Mouse (Mus musculus) retina, embryonic 14.5 days (tissue): ENCODE results near the gene Depp1.

Experiments
- DNase-seq: peaks from one replicate; pipeline ENCODE4 v3.0.0-alpha.2; 2015; ENCODE audit warnings: low spot score

Gene Depp1

DNA sequence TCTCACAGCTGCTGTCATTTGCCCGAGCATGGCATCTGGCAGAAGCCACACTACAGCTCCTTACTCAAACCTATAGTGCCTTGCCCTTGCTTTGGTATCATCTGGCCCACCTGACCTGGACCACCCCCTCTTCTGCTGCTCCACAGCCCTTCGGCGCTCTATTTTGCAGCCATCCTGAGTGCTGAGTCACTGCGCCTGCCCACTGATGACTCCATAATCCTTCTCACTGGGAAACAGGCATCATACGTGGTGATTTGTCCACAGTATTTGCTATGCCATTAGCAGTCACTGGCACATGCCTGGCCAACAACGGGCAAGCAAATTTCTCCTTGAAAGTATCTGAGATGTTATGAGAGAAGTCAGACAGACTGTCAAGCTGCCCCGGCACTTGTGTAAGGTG lies 598 bp upstream of the Depp1 start:
- no peak for DNase-seq

DNA sequence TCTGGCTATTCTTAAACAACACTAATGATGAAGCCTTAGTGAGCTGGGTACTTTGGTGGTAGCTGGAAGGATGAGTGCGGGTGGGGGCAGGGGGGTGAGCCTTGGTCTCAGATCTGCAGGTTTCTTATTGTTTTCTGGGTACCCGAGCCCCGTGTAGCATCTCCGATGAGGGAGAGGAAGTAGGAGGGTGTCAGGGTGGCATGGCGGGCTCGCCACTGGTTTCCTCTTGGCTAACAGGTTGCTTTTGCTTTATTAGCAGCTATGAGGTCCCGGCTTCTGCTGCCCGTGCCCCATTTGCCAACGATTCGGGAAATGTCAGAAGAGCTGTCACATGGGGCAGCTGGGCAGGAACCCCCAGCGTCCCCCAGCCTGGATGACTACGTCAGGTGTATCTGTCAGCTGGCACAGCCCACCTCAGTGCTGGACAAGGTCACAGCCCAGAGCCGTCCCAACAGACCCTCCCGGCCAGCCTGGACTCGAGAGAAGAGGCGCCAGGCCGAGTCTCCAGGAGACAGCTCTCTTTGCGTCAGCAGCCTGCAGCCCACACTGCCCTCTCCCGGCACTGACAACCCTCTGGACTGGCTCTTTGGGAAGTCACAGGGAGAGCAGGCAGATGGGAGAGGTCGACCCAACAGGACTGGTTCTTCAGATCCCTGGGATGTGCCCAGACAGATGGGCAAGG lies 1.2 kb downstream of the Depp1 start:
- no peak for DNase-seq

DNA sequence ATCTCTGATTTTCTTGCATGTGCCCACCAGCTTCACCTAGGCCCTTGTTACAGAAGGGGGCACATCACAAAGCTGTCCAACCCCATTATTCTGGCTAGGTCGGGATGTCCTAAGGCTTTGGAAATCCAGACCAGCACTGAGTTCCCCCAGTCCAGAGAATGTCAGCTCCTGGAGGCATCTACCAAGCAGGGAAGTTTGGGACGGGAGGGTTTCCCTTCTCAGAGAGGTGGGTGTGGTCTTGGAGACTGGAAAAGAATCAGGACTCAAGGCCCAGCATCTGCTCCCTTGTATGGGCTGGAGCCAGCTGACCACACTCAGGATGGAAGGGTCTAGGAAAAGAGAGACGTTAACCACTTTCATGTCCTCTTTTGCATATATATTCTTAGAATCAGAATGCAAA lies 2.8 kb downstream of the Depp1 start:
- no peak for DNase-seq

DNA sequence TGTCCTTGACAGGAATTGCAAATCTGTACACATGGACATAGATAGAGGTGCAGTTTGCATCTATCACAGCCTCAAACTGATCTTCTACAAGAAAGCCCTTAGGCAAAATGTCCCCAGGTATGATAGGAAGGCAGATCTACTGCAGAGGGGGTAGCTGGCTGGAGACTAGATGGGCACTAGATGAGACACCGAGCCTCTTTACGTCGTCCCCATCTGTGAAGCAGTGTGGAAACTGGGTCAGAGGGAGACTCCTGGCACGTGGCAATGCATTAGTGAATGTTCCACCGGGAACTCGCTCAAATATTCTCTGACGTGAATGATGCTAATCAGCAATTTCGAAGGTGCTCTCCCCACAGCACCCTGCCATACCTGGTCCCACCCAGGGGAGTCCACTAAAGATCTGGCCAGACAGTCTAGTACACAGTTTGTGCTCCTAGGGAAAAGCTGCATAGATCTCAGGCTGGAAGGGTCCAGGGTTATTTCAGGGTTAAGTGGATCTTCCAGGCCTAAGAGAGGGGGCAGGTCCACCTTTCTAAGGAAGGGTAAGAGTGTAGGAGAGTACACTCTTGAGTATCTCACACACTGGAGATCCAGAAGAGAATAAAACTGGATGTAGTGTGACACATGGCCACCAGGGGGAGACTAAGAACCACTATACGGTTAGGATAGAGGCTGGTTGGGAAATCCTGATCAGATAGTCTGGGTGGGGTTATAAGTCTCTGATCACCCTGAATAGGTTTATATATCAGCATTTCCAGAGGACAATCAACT lies 3.5 kb downstream of the Depp1 start:
- peak; percentile 92 for DNase-seq

DNA sequence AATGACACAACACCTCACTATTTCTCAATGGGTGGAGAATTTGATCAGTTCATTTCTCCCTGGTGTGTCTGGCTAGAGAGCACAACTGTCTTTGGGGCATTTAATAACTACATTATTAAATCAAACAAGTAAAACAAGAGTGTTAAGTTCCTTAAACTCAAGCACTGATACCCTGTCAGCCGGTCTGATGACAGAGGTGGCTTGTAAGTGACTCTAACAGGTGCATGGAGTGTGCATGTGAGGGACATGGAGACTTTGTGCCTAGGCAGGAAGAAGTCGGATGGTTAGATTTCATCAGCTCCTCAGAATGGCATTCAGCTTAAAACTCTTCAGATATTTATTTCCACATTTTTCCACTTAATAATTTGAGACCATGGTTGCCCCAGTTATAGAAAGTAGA lies 13.0 kb downstream of the Depp1 start:
- no peak for DNase-seq

DNA sequence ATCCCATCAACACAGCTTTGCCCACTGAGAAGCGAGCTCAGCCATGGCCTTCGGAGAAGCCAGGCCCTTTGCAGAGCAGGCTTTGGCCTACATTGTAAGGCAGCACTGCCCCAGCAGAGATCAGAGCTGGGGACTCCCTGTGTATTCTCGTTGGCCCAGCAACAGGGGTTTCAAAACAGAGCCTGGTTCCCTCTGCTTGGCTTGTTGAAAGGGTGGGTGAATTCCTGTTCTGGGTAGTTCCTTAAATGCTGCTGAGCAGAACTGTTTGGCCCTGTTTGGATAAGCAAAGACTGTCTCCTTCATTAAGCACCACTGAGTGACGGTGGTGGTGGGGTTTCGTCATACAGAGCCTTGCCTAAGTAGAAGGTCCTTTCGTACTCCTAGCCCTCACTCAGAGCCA lies 13.6 kb downstream of the Depp1 start:
- DNase-seq = no peak

DNA sequence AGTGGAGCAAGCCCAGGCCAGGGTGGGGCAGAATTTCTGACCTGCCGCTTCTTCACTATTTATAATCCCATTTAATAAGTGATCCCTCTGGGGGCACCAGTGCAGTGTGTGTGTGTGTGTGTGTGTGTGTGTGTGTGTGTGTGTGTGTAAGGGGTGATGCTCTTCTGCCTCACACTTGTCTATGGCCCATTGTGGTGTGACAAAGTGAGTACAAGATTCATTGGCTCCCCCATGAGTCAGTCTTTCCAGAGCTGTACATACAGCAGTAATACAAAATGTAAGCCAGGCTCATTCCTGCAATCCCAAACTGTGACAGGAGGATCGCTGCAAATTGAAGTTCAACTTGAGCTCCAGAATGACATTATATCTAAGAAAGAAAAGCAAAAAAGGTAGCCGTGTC lies 14.4 kb downstream of the Depp1 start:
- DNase-seq = no peak

DNA sequence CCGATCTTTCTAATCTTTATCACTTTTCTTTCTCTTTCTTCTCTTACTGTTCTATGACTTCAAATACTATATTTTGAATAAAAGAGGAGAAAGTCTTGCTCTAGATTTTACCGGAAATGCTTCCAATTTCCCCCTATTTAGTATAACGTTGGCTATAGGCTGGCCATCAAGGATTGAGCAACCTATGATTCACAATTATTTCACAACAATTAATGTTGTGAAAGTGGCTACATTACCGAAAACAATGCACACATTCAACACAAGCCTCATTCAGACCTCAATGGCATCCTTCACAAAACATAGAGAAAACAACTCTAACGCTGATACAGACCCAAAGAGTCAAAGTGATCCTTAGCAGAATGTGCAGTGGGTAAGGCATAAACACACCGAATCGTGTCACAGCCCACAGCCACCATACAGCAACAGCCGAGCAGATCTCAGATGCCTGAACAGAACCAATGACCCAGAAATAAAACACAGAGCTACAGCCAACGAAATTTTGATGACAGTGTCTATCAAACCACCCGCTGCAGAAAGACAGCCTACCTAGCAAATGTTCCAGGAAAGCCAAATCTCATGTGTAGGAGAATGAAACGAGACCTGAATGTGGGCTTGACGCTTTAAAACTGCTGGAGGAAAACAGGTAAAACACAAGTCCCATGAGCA lies 15.8 kb downstream of the Depp1 start:
- peak; percentile 55 for DNase-seq

DNA sequence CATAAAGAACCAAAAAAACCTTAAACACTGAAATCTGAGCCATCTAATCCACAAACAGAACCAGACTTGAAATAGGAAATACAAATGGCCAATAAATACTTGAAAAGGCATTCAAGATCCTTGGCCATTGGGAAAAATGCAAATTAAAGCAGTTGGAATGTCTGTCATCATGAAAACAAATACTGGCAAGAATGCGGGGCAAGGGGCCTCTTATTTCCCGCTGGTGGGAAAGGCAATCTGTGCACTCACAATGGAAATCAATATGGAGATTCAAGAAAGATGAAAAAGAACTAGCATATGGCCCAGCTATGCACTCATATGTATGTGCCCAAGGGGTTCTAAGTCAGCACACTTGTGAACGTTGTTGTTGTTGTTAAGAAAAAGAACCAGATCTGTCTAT lies 16.5 kb downstream of the Depp1 start:
- DNase-seq = peak; percentile 50

DNA sequence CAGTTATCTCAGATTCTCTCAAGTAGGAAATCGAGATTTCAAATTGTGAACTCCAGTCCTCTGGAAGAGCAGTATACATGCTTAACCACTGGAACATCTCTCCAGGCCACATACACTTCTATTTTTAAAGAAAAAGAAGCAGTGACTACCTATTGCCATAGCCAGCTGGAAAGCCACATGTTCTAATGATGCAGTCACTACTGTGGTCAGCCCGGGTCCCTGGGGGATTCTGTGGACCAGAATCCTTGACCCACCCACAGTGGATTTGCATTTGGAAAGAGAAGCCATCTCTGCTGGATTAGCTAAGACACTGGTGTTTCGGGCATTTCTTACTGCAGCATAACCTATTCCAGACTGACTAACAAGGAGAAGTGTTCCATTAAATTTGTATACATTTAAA lies 17.0 kb downstream of the Depp1 start:
- peak; percentile 43 for DNase-seq

DNA sequence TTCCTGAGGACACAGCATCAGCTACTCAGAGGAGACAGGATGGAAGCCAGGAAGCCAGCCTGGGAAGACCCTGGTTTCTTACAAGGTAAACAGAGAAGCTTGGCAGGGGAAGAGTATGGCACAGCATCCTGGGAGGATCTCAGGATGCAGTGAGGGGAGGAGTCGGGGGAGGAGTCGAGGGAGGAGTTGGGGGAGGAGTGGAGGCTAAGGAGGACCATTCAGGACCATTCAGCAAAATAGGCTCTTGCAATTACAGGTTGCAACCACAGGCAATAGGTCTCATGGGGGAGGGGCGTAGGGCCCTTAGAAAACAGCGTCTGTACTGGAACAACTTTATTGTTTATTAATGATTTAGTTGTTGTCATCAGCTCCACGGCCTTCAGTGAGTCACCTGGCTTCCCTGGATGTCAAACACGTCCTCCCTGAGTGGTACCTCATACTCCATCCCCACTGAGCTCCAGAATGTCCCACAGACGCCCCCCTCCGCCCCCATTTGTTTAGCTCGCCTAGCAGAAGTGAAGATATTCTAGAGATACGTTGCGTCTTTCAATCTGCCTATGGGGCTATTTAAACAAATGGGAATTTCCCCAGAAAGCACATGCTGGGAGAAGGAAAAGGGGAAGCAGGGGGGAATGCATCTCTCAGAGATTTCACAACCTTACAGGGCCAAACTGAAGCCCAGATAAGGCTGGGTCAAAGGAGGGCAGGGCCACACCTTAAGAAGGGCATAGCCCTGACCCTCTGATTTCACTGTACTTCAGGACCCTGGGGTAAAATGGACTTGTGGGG lies 18.5 kb downstream of the Depp1 start:
- peak; percentile 42 for DNase-seq

DNA sequence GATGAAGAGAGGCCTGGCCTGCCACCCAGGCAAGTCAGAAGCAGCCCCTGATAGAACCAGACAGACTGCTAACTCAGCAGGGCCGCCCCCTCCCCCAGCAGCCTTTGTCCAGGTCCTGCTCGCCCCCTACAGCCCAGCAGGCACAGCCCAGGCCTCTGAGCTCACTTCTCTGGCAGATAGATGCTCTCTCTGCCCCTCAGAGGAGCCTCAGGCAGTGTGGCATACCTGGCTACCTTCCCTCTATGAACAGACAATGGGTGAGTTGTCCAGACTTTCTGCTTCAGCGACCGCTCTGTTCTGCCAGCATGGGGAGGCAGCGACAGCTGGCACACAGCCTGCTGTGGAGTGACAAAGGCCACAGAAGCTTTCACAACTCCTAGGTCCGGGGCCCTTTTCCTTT lies 19.7 kb downstream of the Depp1 start:
- DNase-seq = peak; percentile 75

DNA sequence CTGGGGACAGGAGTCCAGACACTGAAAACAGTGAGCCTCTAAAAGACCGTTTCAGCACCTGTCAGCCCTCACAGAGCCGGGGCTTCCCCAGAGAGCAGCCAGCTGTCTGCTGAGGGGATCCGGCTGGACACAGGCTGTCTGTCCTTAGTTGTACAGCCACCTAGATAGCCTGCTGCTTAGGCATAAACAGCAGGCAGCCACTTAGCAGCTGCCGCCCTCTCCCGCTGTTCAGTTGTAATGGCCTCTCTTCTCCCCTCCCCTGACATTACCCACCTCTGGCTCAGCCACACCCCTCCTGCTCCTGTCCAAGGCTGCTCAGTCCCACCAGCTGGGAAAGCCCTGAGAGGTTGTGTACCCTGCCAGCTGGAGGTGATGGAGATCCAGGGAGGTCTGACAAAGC lies 20.6 kb downstream of the Depp1 start:
- peak; percentile 78 for DNase-seq

DNA sequence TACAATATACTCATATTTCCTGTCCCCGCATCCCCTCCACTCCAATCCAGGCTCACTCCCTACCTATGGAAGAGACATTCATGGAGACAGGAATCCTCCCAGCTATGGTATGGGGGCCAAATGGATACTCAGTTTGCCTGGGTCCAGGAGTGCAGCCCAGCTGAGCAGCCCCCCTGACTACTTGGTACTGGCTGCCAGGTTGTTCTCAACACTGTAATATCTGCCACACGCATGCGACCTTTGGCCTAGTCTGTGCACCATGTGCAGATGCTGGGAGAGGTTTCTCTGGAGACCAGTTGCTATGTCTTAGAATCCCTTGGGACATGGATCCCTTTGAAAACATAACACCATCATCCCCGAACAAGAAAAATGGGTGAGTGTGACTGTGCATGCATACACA lies 21.4 kb downstream of the Depp1 start:
- DNase-seq = peak; percentile 34

DNA sequence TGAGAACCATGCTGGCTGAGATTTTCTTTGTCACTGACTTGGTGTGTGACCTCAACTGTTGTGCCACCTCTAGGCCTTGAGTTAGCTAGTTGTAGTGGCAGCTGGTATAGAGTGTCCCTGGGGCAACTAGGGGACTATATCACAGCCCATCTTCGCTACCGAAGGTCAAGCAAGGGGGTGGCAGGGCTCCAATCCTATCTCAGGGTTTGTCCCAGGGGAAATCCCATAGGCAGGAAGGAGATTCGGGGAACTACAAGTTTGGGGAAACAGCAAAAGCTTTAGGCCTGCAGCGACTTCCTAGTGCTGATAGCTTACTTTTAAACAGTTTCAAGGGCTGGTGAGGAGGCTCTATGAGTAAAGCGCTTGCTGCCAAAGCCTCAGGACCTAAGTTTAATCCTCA lies 21.9 kb downstream of the Depp1 start:
- DNase-seq = peak; percentile 39

DNA sequence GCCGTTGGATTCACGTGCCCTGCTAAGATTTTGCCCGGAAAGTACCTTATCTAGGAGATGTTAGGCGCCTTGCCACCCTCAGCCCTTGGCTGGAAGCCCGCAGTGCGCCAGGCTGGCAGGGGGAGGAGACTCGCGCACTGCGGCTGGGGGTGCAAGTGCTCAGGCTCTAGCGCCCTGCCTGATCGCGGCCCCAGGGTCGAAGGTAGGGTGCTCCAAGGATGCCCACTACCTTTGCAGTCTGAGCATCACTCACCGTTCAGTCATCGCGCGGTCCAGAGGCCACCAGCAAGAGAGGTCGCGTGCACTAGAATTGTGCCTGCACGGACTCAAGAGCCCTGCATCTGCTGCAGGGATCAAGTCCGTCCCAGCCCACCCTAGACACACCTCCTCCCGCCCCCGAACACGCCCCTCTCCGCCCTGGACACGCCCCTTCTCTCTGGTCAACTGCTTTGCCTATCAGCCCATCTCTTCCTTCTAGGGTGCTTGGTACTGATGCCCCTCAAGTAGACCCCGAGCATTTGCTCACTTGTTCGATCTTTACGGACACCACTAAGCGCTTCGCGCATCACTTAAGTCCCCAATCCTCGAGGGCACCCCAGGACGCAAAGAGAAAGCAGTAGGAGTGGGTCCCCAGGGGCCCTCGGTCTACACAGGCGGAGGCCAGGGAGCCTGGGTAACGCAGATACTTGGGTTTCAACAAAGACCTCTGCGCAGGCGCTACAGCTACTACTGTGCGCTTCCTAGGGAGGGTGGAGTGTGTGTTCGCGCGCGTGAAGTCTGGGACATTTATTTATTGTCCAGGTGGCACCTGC lies 23.3 kb downstream of the Depp1 start, which contains the start of gene Rassf4:
Gene Rassf4 (minus strand): TSS at position 482 of the 812 bp plus-strand sequence.
- peak; percentile 93 for DNase-seq

DNA sequence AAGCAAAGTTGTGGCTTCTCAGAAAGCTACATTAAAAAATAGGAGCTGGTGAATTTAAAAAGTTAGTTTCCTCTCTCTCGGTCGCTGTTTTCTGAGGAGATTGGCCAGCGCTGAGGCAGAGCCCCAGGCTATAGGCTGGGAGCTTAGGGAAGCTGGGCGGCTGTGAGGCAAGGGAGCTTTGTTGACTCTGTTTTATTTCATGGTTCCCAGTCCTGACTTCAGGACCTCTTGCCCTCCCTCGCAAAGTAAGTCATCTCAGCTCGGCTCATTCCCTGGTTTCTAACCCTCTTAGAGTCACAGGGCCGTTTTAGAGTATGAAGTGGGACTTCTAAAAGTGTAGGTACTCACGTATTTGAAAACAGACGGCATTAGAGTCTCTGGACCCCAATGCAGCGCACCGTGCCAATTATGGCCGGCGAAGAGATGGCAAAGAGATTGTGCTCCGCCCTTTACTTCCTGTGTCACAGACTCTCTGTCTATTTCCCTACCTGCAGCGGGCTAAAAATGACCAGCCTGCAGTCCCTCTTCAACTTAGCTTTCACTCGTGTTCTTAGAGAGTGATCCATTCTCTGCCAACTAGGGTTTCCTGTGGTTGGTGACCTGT lies 24.0 kb downstream of the Depp1 start:
- no peak for DNase-seq

DNA sequence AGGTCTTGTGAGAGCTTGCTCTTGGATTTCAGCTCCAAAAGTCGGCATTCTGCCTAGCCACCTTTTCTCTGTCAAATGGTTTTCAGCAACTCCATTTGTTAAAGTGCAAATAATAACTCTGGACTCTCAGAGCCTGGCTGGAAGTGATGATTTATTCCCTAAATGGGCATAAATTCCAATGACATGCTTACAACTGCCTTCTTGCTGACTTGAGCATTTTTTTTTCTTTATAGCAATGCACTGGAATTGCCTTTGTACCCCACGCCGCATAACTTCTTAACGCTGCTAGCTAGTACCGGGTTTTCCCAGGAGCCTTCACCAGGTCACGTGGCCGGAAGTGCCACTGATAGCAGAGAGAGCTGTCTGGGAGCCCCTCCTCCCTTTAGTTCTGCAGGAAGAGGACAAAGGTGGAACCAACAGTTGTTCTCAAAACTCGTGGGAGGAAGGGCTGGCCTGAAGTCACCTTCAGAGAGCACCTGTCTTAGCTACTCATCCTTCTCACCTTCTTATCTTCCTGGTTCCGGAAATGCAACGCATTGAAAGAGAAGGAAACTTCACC lies 26.0 kb downstream of the Depp1 start:
- no peak for DNase-seq

DNA sequence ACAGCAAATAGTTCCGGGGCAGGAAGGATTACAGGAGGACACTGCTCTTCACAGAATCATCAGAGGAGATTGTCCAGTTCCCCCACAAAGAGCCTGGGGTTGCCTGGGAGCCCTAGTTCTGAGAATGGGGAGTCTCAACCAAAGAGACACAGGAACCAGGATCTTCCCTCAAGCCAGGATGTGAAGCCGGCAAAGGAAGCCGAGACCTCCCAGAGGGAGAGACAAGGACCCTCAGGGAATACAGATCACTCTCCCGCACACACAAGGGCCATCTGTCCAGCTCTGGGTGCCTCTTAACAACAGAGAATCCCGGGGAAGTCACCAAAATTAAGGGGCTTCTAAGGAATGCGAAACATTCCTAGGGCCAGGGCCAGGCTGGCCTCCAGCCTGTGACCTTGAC lies 26.9 kb downstream of the Depp1 start:
- no peak for DNase-seq

DNA sequence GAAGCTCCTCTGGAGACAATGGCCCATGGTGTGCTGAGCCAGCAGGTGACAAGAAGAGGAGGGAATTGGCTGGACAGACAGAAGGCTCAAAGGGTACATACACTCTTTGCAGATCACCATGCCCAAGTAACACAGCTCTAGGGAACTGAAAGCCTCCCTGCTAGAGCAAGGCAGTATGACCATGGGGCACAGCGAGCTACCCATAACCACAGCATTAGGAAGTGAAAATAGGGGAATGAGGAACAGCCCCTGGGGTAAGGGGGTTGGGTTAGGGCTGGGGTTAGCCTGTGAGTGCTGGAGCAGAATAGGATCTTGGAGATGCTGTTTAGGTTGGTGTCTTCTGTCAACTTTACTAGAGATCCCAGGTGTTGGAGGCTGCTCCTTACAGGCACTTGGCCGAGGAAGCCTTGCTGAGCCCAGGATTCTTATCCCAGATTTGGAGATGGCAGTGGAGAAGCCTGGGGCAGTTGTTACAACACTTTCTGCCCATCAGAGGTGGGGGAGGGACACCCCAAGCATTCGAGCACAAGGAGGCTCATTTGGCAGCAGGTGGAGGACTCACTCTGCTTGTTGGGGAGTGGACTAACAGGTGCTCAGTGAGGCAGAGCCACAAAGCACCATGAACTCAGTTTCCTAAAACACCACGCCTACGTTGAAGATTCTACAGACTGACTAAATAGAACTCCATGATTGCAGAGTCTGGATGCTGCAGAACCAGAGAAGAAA lies 29.3 kb downstream of the Depp1 start:
- DNase-seq = no peak
